Mouse (Mus musculus) liver, embryonic 11.5 days (tissue): Measurements from ENCODE around the gene Pfkp. TPM values are rescaled to one million over a fixed set of nuclear protein-coding genes. Genes with fewer than 3 reads are reported as not detected.

ENCODE experiments used
- ATAC-seq: fragments of 200-750 bp; cut with Nextera tagmentation; replicated peaks from 2 replicates; pipeline ENCODE4 v1.8.0; 2017; ENCODE audit warnings: moderate number of reproducible peaks, mild to moderate bottlenecking, moderate TSS enrichment, moderate library complexity; ENCODE audit not compliant: low FRiP score
- DNase-seq: peaks from one replicate; pipeline ENCODE4 v3.0.0-alpha.2; 2017; ENCODE audit warnings: low spot score
- H3K27ac ChIP-seq: fragments of 300-500 bp; sonication (generic); 2 replicates; pipeline ENCODE4 v1.5.1; 2014; ENCODE audit warnings: mild to moderate bottlenecking, low read depth, low read length, control low read depth
- H3K27me3 ChIP-seq: fragments of 300-500 bp; sonication (generic); replicated peaks from 2 replicates; pipeline ENCODE4 v1.6.1; 2014; ENCODE audit warnings: low read length, mixed read lengths; ENCODE audit not compliant: control insufficient read depth, insufficient read depth
- H3K36me3 ChIP-seq: fragments of 300-500 bp; sonication (generic); 2 replicates; pipeline ENCODE4 v1.6.1; 2014; ENCODE audit warnings: mild to moderate bottlenecking, low read length, moderate library complexity, mixed read lengths; ENCODE audit not compliant: control insufficient read depth, insufficient read depth
- H3K4me1 ChIP-seq: fragments of 300-500 bp; sonication (generic); replicated peaks from 2 replicates; pipeline ENCODE4 v1.6.1; 2014; ENCODE audit warnings: low read length, mixed read lengths; ENCODE audit not compliant: control insufficient read depth, insufficient read depth
- H3K4me2 ChIP-seq: fragments of 300-500 bp; sonication (generic); 2 replicates; pipeline ENCODE4 v1.6.1; 2014; ENCODE audit warnings: mild to moderate bottlenecking, control low read depth, moderate library complexity
- H3K4me3 ChIP-seq: fragments of 300-500 bp; sonication (generic); 2 replicates; pipeline ENCODE4 v1.5.1; 2014; ENCODE audit warnings: low read depth, low read length, control low read depth
- H3K9ac ChIP-seq: fragments of 300-500 bp; sonication (generic); 2 replicates; pipeline ENCODE4 v1.6.1; 2014; ENCODE audit warnings: low read depth, low read length, control low read depth
- H3K9me3 ChIP-seq: fragments of 300-500 bp; sonication (generic); 2 replicates; pipeline ENCODE4 v1.6.1; 2016; ENCODE audit warnings: low read length, inconsistent platforms, mixed read lengths; ENCODE audit not compliant: control insufficient read depth
- WGBS: fragments of 180-500 bp; shearing (Covaris S2); extraction: QIAGEN DNeasy Blood & Tissue Kit; methylation state at CpG from one replicate; pipeline ENCODE4 v1.1.7; 2014; 5-methylcytosine and 5-hydroxymethylcytosine counted together
- polyA plus RNA-seq: library from polyadenylated mRNA; unstranded; fragments of >200 nt; fragmentation: Nextera tagmentation; extraction: Ambion mirVana; gene quantifications from 2 replicates; pipeline ENCODE4 v1.2.1, GENCODE M21; 2014

The Pfkp gene
- polyA plus RNA-seq: 27.4 and 31.2 TPM in 2 replicates

DNA sequence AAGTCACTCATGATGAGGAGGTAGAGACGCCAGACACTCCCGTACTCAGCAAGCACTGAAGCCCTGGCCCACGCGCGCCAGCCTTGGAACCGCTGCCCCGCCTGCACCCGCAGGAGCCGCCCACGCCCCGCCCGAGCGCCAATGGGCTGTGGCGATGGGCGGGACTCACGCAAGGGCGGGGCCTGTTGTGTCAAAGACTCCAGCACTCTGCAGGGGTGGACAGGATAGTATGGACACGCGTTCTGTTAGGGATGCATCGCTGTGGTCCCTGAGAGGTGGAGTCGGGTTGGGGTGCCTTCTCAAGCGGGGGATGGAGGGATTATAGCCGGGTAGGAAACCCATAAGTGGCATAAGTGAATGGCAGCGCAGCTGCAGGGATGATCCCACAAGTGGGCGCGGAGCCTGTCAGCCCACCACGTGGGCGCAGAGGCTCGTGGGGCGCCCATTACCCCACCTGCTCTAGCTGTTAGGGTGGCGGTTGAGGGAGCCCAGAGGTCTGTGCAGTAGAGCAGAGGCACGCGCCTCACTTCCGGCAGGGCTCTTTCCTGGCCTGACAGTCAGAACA is at the start of gene Pfkp:
Gene Pfkp (minus strand): TSS at position 109 of the 565 bp plus-strand sequence.
- peaks cover 14% of the 10 kb centered on the region for H3K4me1 ChIP-seq
- H3K27ac ChIP-seq: peak within 1 kb of the TSS; percentile 43; the same call in 1 of the 2 replicates
- DNase-seq: peak; percentile 83
- peak within 1 kb of the TSS; percentile 71 for H3K9ac ChIP-seq
- 2% methylated on average over 34 of the region's 34 CpGs for WGBS
- H3K9me3 ChIP-seq: no peaks in the 10 kb centered on the region
- peak within 1 kb of the TSS; percentile 70 for H3K4me3 ChIP-seq
- H3K4me2 ChIP-seq: peak within 1 kb of the TSS; percentile 100
- peak; percentile 96 for ATAC-seq
- no peaks in the 10 kb centered on the region for H3K36me3 ChIP-seq
- no peaks in the 10 kb centered on the region for H3K27me3 ChIP-seq

DNA sequence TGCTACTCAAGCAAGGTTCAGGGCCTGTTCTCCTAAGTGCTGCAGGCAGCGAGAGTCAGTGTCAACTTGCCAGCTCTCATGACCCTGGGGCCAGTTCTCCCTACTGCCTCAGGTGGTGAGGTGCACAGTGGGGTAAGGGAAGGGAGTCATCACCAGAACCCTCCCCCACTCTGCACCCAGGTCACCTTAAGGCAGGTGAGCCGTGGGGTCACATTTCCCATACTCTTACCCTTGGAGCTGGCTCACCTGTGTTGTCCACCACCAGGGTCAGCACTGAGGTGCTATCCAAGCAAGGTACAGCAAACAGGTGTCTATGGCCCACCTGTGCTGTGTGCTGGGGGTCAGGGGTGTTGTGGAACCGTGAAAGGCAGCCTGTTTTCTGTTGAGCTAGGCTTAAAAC is 42.0 kb upstream of the Pfkp start:
- no peaks in the 10 kb centered on the region; the same call in 1 of the 2 replicates for H3K27me3 ChIP-seq
- no peak overlapping the region for H3K27ac ChIP-seq
- ATAC-seq: peak; percentile 4; the same call in 1 of the 2 replicates
- DNase-seq: no peak
- H3K9me3 ChIP-seq: no peaks in the 10 kb centered on the region
- H3K4me3 ChIP-seq: no peak overlapping the region
- no peaks in the 10 kb centered on the region for H3K4me1 ChIP-seq
- no peak overlapping the region for H3K9ac ChIP-seq
- H3K36me3 ChIP-seq: no peaks in the 10 kb centered on the region
- WGBS: 76% methylated on average over 3 of the region's 3 CpGs
- no peak overlapping the region for H3K4me2 ChIP-seq

DNA sequence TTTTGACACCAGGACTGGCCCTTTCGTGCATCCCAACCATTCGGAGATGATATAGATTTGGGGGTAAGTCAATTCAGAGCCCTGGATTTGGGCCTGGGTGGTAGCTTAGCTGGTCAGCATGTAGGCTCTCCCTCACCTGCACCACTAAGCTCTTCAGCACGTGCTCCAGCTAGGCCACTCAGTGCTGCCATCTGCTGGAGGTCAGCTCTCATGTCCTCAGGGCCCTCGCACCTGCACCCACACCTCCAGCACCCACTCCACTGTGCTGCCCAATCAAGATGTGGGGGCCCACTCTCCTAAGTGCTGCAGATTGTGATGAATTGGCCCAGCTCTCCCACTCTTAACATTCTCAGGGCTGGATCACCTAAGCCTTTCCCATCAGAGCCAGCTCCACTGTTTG is 41.4 kb upstream of the Pfkp start:
- 52% methylated on average over 4 of the region's 4 CpGs for WGBS
- H3K4me3 ChIP-seq: no peak overlapping the region

GRCm38 (mm10) chr13:6688790-6689433 is 40.3 kb upstream of the Pfkp start:
- Histone ChIP-seq H3K4me3 (no peak overlapping the region), H3K27ac (no peak overlapping the region), H3K27me3 (no peaks in the 10 kb centered on the region; the same call in 1 of the 2 replicates), H3K36me3 (no peaks in the 10 kb centered on the region), H3K4me1 (no peaks in the 10 kb centered on the region), H3K9me3 (no peaks in the 10 kb centered on the region), H3K9ac (no peak overlapping the region), H3K4me2 (no peak overlapping the region)
- DNase-seq (no peak), ATAC-seq (0 out of 2 replicates have a peak, but pooled peaks have one; percentile 47)
- WGBS: 53% methylated on average over 7 of the region's 7 CpGs

More for the DNA sequence above, 41.4 kb upstream of the Pfkp start:
- ATAC-seq (peak; percentile 63; the same call in 1 of the 2 replicates), DNase-seq (no peak)
- Histone ChIP-seq H3K4me1 (no peaks in the 10 kb centered on the region), H3K9me3 (no peaks in the 10 kb centered on the region), H3K9ac (no peak overlapping the region), H3K36me3 (no peaks in the 10 kb centered on the region), H3K27ac (no peak overlapping the region), H3K27me3 (no peaks in the 10 kb centered on the region; the same call in 1 of the 2 replicates), H3K4me2 (no peak overlapping the region)

GRCm38 (mm10) chr13:6666887-6667286 is 18.3 kb upstream of the Pfkp start:
- Histone ChIP-seq H3K27ac (no peak overlapping the region), H3K4me2 (no peak overlapping the region), H3K9me3 (no peaks in the 10 kb centered on the region), H3K36me3 (no peaks in the 10 kb centered on the region), H3K4me3 (no peak overlapping the region), H3K27me3 (no peaks in the 10 kb centered on the region), H3K9ac (no peak overlapping the region), H3K4me1 (no peaks in the 10 kb centered on the region)
- DNase-seq (no peak), ATAC-seq (no peak)
- WGBS: 72% methylated on average over 4 of the region's 4 CpGs

DNA sequence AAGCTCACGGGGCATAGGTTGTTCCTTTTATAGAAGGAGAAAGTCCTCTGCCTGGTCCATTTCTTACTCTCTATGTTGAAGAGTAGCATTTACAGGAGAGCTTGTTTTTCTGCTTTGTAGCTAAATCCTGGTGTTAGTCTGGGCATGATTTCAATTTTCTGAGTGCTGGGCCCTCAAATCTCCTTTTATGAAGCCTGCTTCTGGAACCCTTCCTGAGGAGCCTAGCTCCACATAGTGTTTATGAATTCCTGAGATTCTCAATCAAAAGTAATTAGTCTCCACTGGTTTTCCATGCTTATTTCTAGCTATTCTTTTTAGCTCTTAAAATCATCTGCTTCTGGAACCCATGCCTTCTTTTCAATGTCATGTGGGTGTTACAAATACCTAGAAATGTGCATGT is 16.9 kb upstream of the Pfkp start:
- 64% methylated on average over 1 of the region's 1 CpGs for WGBS
- Histone ChIP-seq H3K36me3 (no peaks in the 10 kb centered on the region), H3K4me1 (no peaks in the 10 kb centered on the region), H3K27ac (no peak overlapping the region), H3K27me3 (no peaks in the 10 kb centered on the region), H3K9ac (no peak overlapping the region), H3K4me2 (no peak overlapping the region), H3K9me3 (no peaks in the 10 kb centered on the region), H3K4me3 (no peak overlapping the region)
- DNase-seq: no peak
- no peak for ATAC-seq

DNA sequence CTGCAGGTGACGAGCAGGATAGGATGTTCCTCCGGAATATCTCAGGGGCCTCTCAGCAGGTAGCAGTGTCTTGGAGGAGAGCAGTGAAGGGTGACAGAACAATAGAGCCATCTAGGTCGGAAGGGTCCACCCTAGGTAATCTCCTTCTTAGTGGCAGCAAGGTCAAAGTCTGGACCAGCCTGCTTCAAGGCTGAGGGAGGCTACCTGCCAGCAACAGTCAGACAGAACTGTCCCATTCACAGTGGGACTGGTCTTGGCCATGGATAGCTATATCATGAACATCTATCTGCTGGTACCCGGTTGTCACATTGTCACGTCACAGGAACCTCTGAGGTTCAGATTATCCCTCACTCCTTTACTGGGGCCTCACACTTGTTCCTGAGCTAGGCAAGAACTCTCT is 15.6 kb upstream of the Pfkp start:
- no peaks in the 10 kb centered on the region for H3K36me3 ChIP-seq
- H3K4me3 ChIP-seq: no peak overlapping the region
- H3K4me2 ChIP-seq: no peak overlapping the region
- H3K27me3 ChIP-seq: no peaks in the 10 kb centered on the region
- H3K9me3 ChIP-seq: no peaks in the 10 kb centered on the region
- DNase-seq (no peak), ATAC-seq (no peak)
- WGBS: 63% methylated on average over 5 of the region's 5 CpGs
- H3K9ac ChIP-seq: no peak overlapping the region
- no peaks in the 10 kb centered on the region for H3K4me1 ChIP-seq
- no peak overlapping the region for H3K27ac ChIP-seq

GRCm38 (mm10) chr13:6659314-6659713 is 10.7 kb upstream of the Pfkp start:
- DNase-seq (no peak), ATAC-seq (no peak)
- Histone ChIP-seq H3K27me3 (no peaks in the 10 kb centered on the region), H3K4me3 (no peak overlapping the region), H3K9ac (no peak overlapping the region), H3K4me1 (no peaks in the 10 kb centered on the region), H3K9me3 (no peaks in the 10 kb centered on the region), H3K4me2 (no peak overlapping the region), H3K36me3 (no peaks in the 10 kb centered on the region), H3K27ac (no peak overlapping the region)
- WGBS: 83% methylated on average over 6 of the region's 6 CpGs

- Histone ChIP-seq H3K27ac (no peak overlapping the region), H3K4me2 (no peak overlapping the region), H3K4me3 (no peak overlapping the region), H3K27me3 (no peaks in the 10 kb centered on the region), H3K4me1 (no peaks in the 10 kb centered on the region), H3K36me3 (no peaks in the 10 kb centered on the region), H3K9me3 (no peaks in the 10 kb centered on the region), H3K9ac (no peak overlapping the region)
- no peak for DNase-seq
- WGBS: 78% methylated on average over 2 of the region's 2 CpGs
- ATAC-seq: no peak
These were observed 8.7 kb upstream of the Pfkp start for GRCm38 (mm10) chr13:6657300-6657699.
